Mouse (Mus musculus): ENCODE measurements at regions not wholly inside any gene's neighbourhood (a gene's known extent, or its start where the extent isn't known, plus 50 kb on each side); places are given as distances from the start of the nearest gene placed in this dataset.

GRCm38 (mm10) chr10:122515698-122516097 lies 67.4 kb downstream of the Avpr1a start:
- Histone ChIP-seq H3K4me2 (no peak overlapping the region), H3K9ac (no peak overlapping the region), H3K36me3 (no peaks in the 10 kb centered on the region), H3K27ac (no peak overlapping the region), H3K9me3 (no peaks in the 10 kb centered on the region), H3K4me1 (no peaks in the 10 kb centered on the region), H3K4me3 (replicated peaks) (no peak overlapping the region), H3K27me3 (replicated peaks) (no peaks in the 10 kb centered on the region)
- no peak for ATAC-seq (ENCODE audit: insufficient read depth, low FRiP score, low read depth)
- 65% methylated on average over 3 of the region's 3 CpGs for WGBS

- Histone ChIP-seq H3K4me1 (no peaks in the 10 kb centered on the region), H3K9me3 (no peaks in the 10 kb centered on the region), H3K9ac (no peak overlapping the region), H3K27ac (no peak overlapping the region), H3K4me3 (replicated peaks) (no peak overlapping the region), H3K36me3 (no peaks in the 10 kb centered on the region), H3K27me3 (replicated peaks) (no peaks in the 10 kb centered on the region), H3K4me2 (no peak overlapping the region)
- no peak for ATAC-seq (ENCODE audit: insufficient read depth, low FRiP score, low read depth)
- 87% methylated on average over 4 of the region's 4 CpGs for WGBS
These were observed 71.0 kb downstream of the Avpr1a start for GRCm38 (mm10) chr10:122519274-122519790.

GRCm38 (mm10) chr10:122519981-122520380 lies 71.7 kb downstream of the Avpr1a start:
- no peaks in the 10 kb centered on the region for H3K4me1 ChIP-seq
- no peaks in the 10 kb centered on the region for H3K36me3 ChIP-seq
- no peak overlapping the region for H3K4me2 ChIP-seq
- H3K4me3 ChIP-seq (replicated peaks), result no peak overlapping the region
- no peaks in the 10 kb centered on the region for H3K27me3 ChIP-seq (replicated peaks)
- H3K27ac ChIP-seq, result no peak overlapping the region
- no peak for ATAC-seq (ENCODE audit: insufficient read depth, low FRiP score, low read depth)
- no peaks in the 10 kb centered on the region for H3K9me3 ChIP-seq
- WGBS, result 87% methylated on average over 7 of the region's 7 CpGs
- no peak overlapping the region for H3K9ac ChIP-seq

DNA sequence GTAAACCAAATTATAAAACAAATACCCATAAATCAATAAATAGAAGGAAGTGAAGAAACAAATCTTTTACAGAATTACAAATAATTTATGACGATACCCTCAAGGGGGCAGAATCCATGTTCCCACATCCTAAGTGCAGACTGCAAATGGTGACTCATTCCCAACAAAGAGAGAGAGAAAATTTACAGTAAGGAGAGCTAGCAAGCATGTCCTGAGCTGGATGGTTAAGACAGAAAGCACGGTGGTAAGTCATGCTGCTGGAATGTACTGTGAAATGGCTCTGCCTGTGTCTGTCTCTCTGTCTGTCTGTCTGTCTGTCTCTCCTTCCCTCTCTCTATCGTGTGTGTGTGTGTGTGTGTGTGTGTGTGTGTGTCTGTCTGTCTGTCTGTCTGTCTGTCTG lies 74.3 kb downstream of the Avpr1a start:
- H3K36me3 ChIP-seq, result no peaks in the 10 kb centered on the region
- no peak for ATAC-seq (ENCODE audit: insufficient read depth, low FRiP score, low read depth)
- no peak overlapping the region for H3K27ac ChIP-seq
- WGBS, result 51% methylated on average over 3 of the region's 3 CpGs
- no peak overlapping the region for H3K9ac ChIP-seq
- H3K9me3 ChIP-seq, result no peaks in the 10 kb centered on the region
- H3K27me3 ChIP-seq (replicated peaks), result no peaks in the 10 kb centered on the region
- no peak overlapping the region for H3K4me2 ChIP-seq
- no peaks in the 10 kb centered on the region for H3K4me1 ChIP-seq
- no peak overlapping the region for H3K4me3 ChIP-seq (replicated peaks)

GRCm38 (mm10) chr10:122525360-122525759 lies 77.1 kb downstream of the Avpr1a start:
- no peak for ATAC-seq (ENCODE audit: insufficient read depth, low FRiP score, low read depth)
- Histone ChIP-seq H3K9me3 (no peaks in the 10 kb centered on the region), H3K27ac (no peak overlapping the region), H3K36me3 (no peaks in the 10 kb centered on the region), H3K4me1 (no peaks in the 10 kb centered on the region), H3K9ac (no peak overlapping the region), H3K4me3 (replicated peaks) (no peak overlapping the region), H3K27me3 (replicated peaks) (no peaks in the 10 kb centered on the region), H3K4me2 (no peak overlapping the region)
- WGBS, result 67% methylated on average over 7 of the region's 7 CpGs

DNA sequence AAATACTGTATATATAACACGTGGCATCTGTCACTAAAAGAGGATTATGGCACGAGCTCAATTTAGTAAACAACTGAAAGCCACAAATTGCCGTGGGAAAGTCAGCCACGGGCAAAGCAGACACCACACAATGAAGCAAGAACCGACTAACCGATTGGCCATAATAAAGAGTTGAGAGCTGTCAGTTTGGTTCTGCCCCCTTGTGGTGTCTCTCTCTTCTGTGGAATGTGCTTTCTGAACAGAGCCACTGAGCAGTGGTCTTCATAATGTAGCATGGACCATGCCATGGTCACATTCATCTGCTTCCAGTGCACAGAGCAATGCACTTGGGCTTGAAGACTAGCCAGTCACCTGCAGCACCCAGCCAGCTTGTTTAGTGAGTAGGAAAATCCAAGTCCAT lies 77.5 kb downstream of the Avpr1a start:
- no peaks in the 10 kb centered on the region for H3K9me3 ChIP-seq
- no peaks in the 10 kb centered on the region for H3K27me3 ChIP-seq (replicated peaks)
- no peaks in the 10 kb centered on the region for H3K36me3 ChIP-seq
- no peak overlapping the region for H3K4me3 ChIP-seq (replicated peaks)
- no peak overlapping the region for H3K27ac ChIP-seq
- no peak overlapping the region for H3K4me2 ChIP-seq
- no peak for ATAC-seq (ENCODE audit: insufficient read depth, low FRiP score, low read depth)
- 70% methylated on average over 6 of the region's 6 CpGs for WGBS
- no peaks in the 10 kb centered on the region for H3K4me1 ChIP-seq
- no peak overlapping the region for H3K9ac ChIP-seq

GRCm38 (mm10) chr10:122528222-122528621 lies 79.9 kb downstream of the Avpr1a start:
- Histone ChIP-seq H3K9me3 (no peaks in the 10 kb centered on the region), H3K27me3 (replicated peaks) (no peaks in the 10 kb centered on the region), H3K4me3 (replicated peaks) (no peak overlapping the region), H3K4me2 (no peak overlapping the region), H3K4me1 (no peaks in the 10 kb centered on the region), H3K9ac (no peak overlapping the region), H3K27ac (no peak overlapping the region), H3K36me3 (no peaks in the 10 kb centered on the region)
- 68% methylated on average over 10 of the region's 10 CpGs for WGBS
- ATAC-seq (ENCODE audit: insufficient read depth, low FRiP score, low read depth), result no peak

- 26% methylated on average over 4 of the region's 4 CpGs for WGBS
These were observed 80.8 kb downstream of the Avpr1a start for GRCm38 (mm10) chr10:122528973-122529703.

DNA sequence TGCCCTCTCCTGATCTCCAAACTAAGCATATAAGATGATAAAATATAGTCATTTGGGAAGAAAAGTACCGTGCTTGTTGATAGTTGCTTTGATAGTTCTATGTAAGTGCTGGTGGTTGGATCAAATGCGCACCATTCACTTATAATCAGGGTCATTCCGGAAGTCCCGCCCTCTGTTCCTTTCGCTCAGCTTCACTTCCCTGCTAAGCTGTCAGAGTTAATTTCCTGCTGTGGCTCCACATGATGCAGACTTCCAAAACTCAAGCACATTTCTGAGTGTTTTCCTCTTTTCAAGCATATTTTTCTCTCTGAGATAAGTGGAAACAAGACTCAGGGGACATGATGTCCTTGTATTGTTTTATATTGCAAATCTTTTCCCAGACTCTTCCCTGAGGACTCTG lies 86.4 kb downstream of the Avpr1a start:
- WGBS, result 79% methylated on average over 5 of the region's 5 CpGs
- no peaks in the 10 kb centered on the region for H3K27me3 ChIP-seq (replicated peaks)
- ATAC-seq (ENCODE audit: insufficient read depth, low FRiP score, low read depth), result no peak
- H3K36me3 ChIP-seq, result no peaks in the 10 kb centered on the region
- H3K4me3 ChIP-seq (replicated peaks), result no peak overlapping the region
- no peaks in the 10 kb centered on the region for H3K9me3 ChIP-seq
- H3K27ac ChIP-seq, result no peak overlapping the region
- no peaks in the 10 kb centered on the region for H3K4me1 ChIP-seq
- no peak overlapping the region for H3K4me2 ChIP-seq
- no peak overlapping the region for H3K9ac ChIP-seq

More at GRCm38 (mm10) chr10:122528973-122529703, 80.8 kb downstream of the Avpr1a start:
- Histone ChIP-seq H3K4me1 (no peaks in the 10 kb centered on the region), H3K9me3 (no peaks in the 10 kb centered on the region), H3K4me2 (no peak overlapping the region), H3K36me3 (no peaks in the 10 kb centered on the region), H3K4me3 (replicated peaks) (no peak overlapping the region), H3K27ac (no peak overlapping the region), H3K9ac (no peak overlapping the region), H3K27me3 (replicated peaks) (no peaks in the 10 kb centered on the region)
- ATAC-seq (ENCODE audit: insufficient read depth, low FRiP score, low read depth), result no peak

- Histone ChIP-seq H3K27ac (no peak overlapping the region), H3K9ac (no peak overlapping the region), H3K9me3 (no peaks in the 10 kb centered on the region), H3K36me3 (no peaks in the 10 kb centered on the region), H3K4me1 (no peaks in the 10 kb centered on the region), H3K4me2 (no peak overlapping the region), H3K27me3 (replicated peaks) (no peaks in the 10 kb centered on the region), H3K4me3 (replicated peaks) (no peak overlapping the region)
- no peak for ATAC-seq (ENCODE audit: insufficient read depth, low FRiP score, low read depth)
- 64% methylated on average over 5 of the region's 5 CpGs for WGBS
These were observed 86.8 kb downstream of the Avpr1a start for GRCm38 (mm10) chr10:122535137-122535536.

- WGBS, result 39% methylated on average over 7 of the region's 7 CpGs
- H3K9ac ChIP-seq, result no peak overlapping the region
- no peak for ATAC-seq (ENCODE audit: insufficient read depth, low FRiP score, low read depth)
These were observed 91.4 kb downstream of the Avpr1a start for GRCm38 (mm10) chr10:122539655-122540054.

GRCm38 (mm10) chr10:122542573-122542972 lies 94.3 kb downstream of the Avpr1a start:
- Histone ChIP-seq H3K4me3 (replicated peaks) (no peak overlapping the region), H3K4me2 (no peak overlapping the region)
- ATAC-seq (ENCODE audit: insufficient read depth, low FRiP score, low read depth), result no peak

More at GRCm38 (mm10) chr10:122539655-122540054, 91.4 kb downstream of the Avpr1a start:
- H3K36me3 ChIP-seq, result no peaks in the 10 kb centered on the region
- H3K4me1 ChIP-seq, result no peaks in the 10 kb centered on the region; the same call in 1 of the 2 replicates
- H3K27ac ChIP-seq, result no peak overlapping the region
- no peak overlapping the region for H3K4me2 ChIP-seq
- no peaks in the 10 kb centered on the region for H3K9me3 ChIP-seq
- no peaks in the 10 kb centered on the region for H3K27me3 ChIP-seq (replicated peaks)
- no peak overlapping the region for H3K4me3 ChIP-seq (replicated peaks)

More at GRCm38 (mm10) chr10:122542573-122542972, 94.3 kb downstream of the Avpr1a start:
- no peaks in the 10 kb centered on the region; the same call in 1 of the 2 replicates for H3K4me1 ChIP-seq
- no peaks in the 10 kb centered on the region for H3K9me3 ChIP-seq
- no peaks in the 10 kb centered on the region for H3K27me3 ChIP-seq (replicated peaks)
- H3K36me3 ChIP-seq, result no peaks in the 10 kb centered on the region
- no peak overlapping the region for H3K27ac ChIP-seq
- WGBS, result 71% methylated on average over 9 of the region's 9 CpGs
- H3K9ac ChIP-seq, result no peak overlapping the region

All from stomach, embryonic 15.5 days (tissue).